1 mouse cellular context compared by ENCODE assay signal in the genomic region with DNA sequence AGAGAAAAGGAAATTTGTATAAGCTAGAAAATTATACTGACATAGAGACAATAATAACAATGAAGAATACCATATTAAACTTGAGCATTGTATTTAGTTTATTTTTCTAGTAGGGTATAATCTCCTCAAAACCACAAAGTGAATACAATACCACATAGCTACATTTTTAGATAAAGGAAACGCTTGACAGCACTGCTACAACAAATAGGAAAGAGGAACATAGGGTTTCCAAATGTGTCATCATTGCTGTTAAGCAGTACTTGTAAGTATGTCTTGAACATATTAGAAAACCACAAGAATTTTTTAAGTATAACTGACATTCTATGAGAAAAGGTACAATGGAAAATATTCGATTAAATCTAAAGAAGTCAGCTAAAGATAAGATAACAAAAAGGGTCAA.
TF ChIP-seq lines count a peak whose summit lies in the region.

No protein-coding gene starts in this region.

TF ChIP-seq in MEL, 35 proteins besides CTCF, POLR2A, EP300 and RAD21 (continued from another document):
- TF ChIP-seq USF2 (IDR thresholded peaks at IDR 0.05; ENCODE audit: borderline replicate concordance in 1 of 2, insufficient read depth in 1 of 2, low read depth in 1 of 2, low read length in 2 of 2) (no peak), USF1 (IDR thresholded peaks at IDR 0.05; ENCODE audit: low read depth, low read length) (no peak)
TF ChIP-seq in MEL: peak in this region for 7.
